Mouse (Mus musculus) forebrain, embryonic 10.5 days (tissue): ENCODE data around the gene Ttc7b. TPM values are rescaled to one million over a fixed set of nuclear protein-coding genes. Genes with fewer than 3 reads are reported as not detected.

ENCODE experiments used
- DNase-seq: peaks from one replicate; pipeline ENCODE4 v3.0.0-alpha.2; 2017; ENCODE audit warnings: low spot score; ENCODE audit errors: extremely low spot score
- H3K27ac ChIP-seq: fragments of 300-500 bp; sonication (generic); 2 replicates; pipeline ENCODE4 v1.5.1; 2016; ENCODE audit warnings: mild to moderate bottlenecking
- H3K27me3 ChIP-seq: fragments of 300-500 bp; sonication (generic); 2 replicates; pipeline ENCODE4 v1.6.1; 2016; ENCODE audit warnings: mild to moderate bottlenecking; ENCODE audit not compliant: poor library complexity, severe bottlenecking
- H3K36me3 ChIP-seq: fragments of 300-500 bp; sonication (generic); replicated peaks from 2 replicates; pipeline ENCODE4 v1.6.1; 2016; ENCODE audit warnings: mild to moderate bottlenecking, moderate library complexity
- H3K4me1 ChIP-seq: fragments of 300-500 bp; sonication (generic); 2 replicates; pipeline ENCODE4 v1.6.1; 2016
- H3K4me3 ChIP-seq: fragments of 300-500 bp; sonication (generic); 2 replicates; pipeline ENCODE4 v1.5.1; 2016; ENCODE audit warnings: mild to moderate bottlenecking, moderate library complexity
- H3K9me3 ChIP-seq: fragments of 300-500 bp; sonication (generic); 2 replicates; pipeline ENCODE4 v1.6.1; 2016; ENCODE audit warnings: mild to moderate bottlenecking, moderate library complexity
- WGBS: fragments of 180-500 bp; shearing (Covaris S2); methylation state at CpG from one replicate; pipeline ENCODE4 v1.1.7; 2016; 5-methylcytosine and 5-hydroxymethylcytosine counted together
- polyA plus RNA-seq: library from polyadenylated mRNA; unstranded; fragments of >200 nt; fragmentation: Nextera tagmentation; extraction: Ambion mirVana; gene quantifications from 2 replicates; pipeline ENCODE4 v1.2.1, GENCODE M21; 2016

The Ttc7b gene
- polyA plus RNA-seq, 1 experiment from 2014 or later, result 5.5 TPM

GRCm38 (mm10) chr12:100375801-100376200 is 144.8 kb downstream of the Ttc7b start:
- no peak overlapping the region for H3K27ac ChIP-seq
- H3K4me1 ChIP-seq, result no peaks in the 10 kb centered on the region
- no peak overlapping the region for H3K4me3 ChIP-seq
- H3K27me3 ChIP-seq, result no peaks in the 10 kb centered on the region
- H3K9me3 ChIP-seq, result no peaks in the 10 kb centered on the region
- H3K36me3 ChIP-seq, result peaks cover 52% of the 10 kb centered on the region
- no peak for DNase-seq
- 88% methylated on average over 8 of the region's 8 CpGs for WGBS

DNA sequence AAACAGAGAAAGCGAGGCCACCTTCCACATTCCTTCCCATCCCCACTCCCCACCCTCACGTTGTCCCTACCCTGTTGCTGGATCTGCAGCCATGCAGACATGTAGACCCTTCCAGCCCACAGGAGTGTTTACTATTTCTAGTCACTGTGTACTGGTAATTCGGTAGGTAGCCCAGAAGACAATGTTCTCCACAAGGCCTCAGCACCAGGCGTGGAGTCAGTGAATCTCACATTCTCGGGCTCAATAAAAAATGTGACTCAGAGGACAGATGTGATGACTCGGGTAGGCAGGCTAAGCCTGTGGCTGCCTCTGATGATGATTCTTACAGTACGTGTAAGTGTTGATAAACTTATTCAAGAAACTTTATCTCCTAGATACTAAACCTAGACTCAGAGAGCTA is 147.8 kb downstream of the Ttc7b start:
- Histone ChIP-seq H3K27me3 (no peaks in the 10 kb centered on the region), H3K36me3 (peaks cover 65% of the 10 kb centered on the region), H3K27ac (no peak overlapping the region), H3K4me1 (no peaks in the 10 kb centered on the region), H3K9me3 (no peaks in the 10 kb centered on the region), H3K4me3 (no peak overlapping the region)
- DNase-seq, result no peak
- WGBS, result 85% methylated on average over 7 of the region's 7 CpGs

- no peak for DNase-seq
- WGBS, result 94% methylated on average over 4 of the region's 4 CpGs
- no peak overlapping the region for H3K27ac ChIP-seq
- no peak overlapping the region for H3K4me3 ChIP-seq
- no peaks in the 10 kb centered on the region for H3K9me3 ChIP-seq
- H3K36me3 ChIP-seq, result peaks cover 69% of the 10 kb centered on the region
- no peaks in the 10 kb centered on the region for H3K4me1 ChIP-seq
- no peaks in the 10 kb centered on the region for H3K27me3 ChIP-seq
Observed at GRCm38 (mm10) chr12:100372015-100372414, 148.6 kb downstream of the Ttc7b start.

- 92% methylated on average over 2 of the region's 2 CpGs for WGBS
- no peak for DNase-seq
- H3K27me3 ChIP-seq, result no peaks in the 10 kb centered on the region
- H3K9me3 ChIP-seq, result no peaks in the 10 kb centered on the region
- no peak overlapping the region for H3K27ac ChIP-seq
- no peaks in the 10 kb centered on the region for H3K4me1 ChIP-seq
- no peak overlapping the region for H3K4me3 ChIP-seq
- peaks cover 72% of the 10 kb centered on the region for H3K36me3 ChIP-seq
Observed at GRCm38 (mm10) chr12:100369786-100370185, 150.8 kb downstream of the Ttc7b start.

- no peak for DNase-seq
- no peaks in the 10 kb centered on the region for H3K27me3 ChIP-seq
- peaks cover 72% of the 10 kb centered on the region for H3K36me3 ChIP-seq
- H3K9me3 ChIP-seq, result no peaks in the 10 kb centered on the region
- no peak overlapping the region for H3K4me3 ChIP-seq
- WGBS, result 77% methylated on average over 3 of the region's 3 CpGs
- no peaks in the 10 kb centered on the region for H3K4me1 ChIP-seq
- no peak overlapping the region for H3K27ac ChIP-seq
Observed at GRCm38 (mm10) chr12:100369220-100369619, 151.4 kb downstream of the Ttc7b start.

- 91% methylated on average over 12 of the region's 12 CpGs for WGBS
- H3K4me1 ChIP-seq, result no peaks in the 10 kb centered on the region
- peaks cover 53% of the 10 kb centered on the region for H3K36me3 ChIP-seq
- no peaks in the 10 kb centered on the region for H3K27me3 ChIP-seq
- H3K27ac ChIP-seq, result no peak overlapping the region
- no peaks in the 10 kb centered on the region for H3K9me3 ChIP-seq
- no peak overlapping the region for H3K4me3 ChIP-seq
- DNase-seq, result no peak
Observed at GRCm38 (mm10) chr12:100361330-100361729, 159.3 kb downstream of the Ttc7b start.

GRCm38 (mm10) chr12:100358040-100358620 is 162.5 kb downstream of the Ttc7b start:
- Histone ChIP-seq H3K27ac (no peak overlapping the region), H3K9me3 (no peaks in the 10 kb centered on the region), H3K4me1 (no peaks in the 10 kb centered on the region), H3K27me3 (no peaks in the 10 kb centered on the region), H3K36me3 (peaks cover 39% of the 10 kb centered on the region), H3K4me3 (no peak overlapping the region)
- 69% methylated on average over 6 of the region's 6 CpGs for WGBS
- DNase-seq, result no peak

- no peak overlapping the region for H3K27ac ChIP-seq
- WGBS, result 89% methylated on average over 7 of the region's 7 CpGs
- H3K4me1 ChIP-seq, result no peaks in the 10 kb centered on the region
- H3K4me3 ChIP-seq, result no peak overlapping the region
- H3K27me3 ChIP-seq, result no peaks in the 10 kb centered on the region
- no peaks in the 10 kb centered on the region for H3K9me3 ChIP-seq
- DNase-seq, result no peak
- peaks cover 44% of the 10 kb centered on the region for H3K36me3 ChIP-seq
Observed at GRCm38 (mm10) chr12:100356407-100356806, 164.2 kb downstream of the Ttc7b start.

- Histone ChIP-seq H3K9me3 (no peaks in the 10 kb centered on the region), H3K27me3 (no peaks in the 10 kb centered on the region), H3K27ac (no peak overlapping the region), H3K4me3 (no peak overlapping the region), H3K36me3 (peaks cover 46% of the 10 kb centered on the region), H3K4me1 (no peaks in the 10 kb centered on the region)
- DNase-seq, result no peak
- 76% methylated on average over 5 of the region's 5 CpGs for WGBS
Observed at GRCm38 (mm10) chr12:100355565-100355964, 165.1 kb downstream of the Ttc7b start.

- 85% methylated on average over 7 of the region's 7 CpGs for WGBS
- Histone ChIP-seq H3K36me3 (peaks cover 50% of the 10 kb centered on the region), H3K9me3 (no peaks in the 10 kb centered on the region), H3K27ac (no peak overlapping the region), H3K4me1 (no peaks in the 10 kb centered on the region), H3K27me3 (no peaks in the 10 kb centered on the region), H3K4me3 (no peak overlapping the region)
- no peak for DNase-seq
Observed at GRCm38 (mm10) chr12:100353954-100354353, 166.7 kb downstream of the Ttc7b start.

DNA sequence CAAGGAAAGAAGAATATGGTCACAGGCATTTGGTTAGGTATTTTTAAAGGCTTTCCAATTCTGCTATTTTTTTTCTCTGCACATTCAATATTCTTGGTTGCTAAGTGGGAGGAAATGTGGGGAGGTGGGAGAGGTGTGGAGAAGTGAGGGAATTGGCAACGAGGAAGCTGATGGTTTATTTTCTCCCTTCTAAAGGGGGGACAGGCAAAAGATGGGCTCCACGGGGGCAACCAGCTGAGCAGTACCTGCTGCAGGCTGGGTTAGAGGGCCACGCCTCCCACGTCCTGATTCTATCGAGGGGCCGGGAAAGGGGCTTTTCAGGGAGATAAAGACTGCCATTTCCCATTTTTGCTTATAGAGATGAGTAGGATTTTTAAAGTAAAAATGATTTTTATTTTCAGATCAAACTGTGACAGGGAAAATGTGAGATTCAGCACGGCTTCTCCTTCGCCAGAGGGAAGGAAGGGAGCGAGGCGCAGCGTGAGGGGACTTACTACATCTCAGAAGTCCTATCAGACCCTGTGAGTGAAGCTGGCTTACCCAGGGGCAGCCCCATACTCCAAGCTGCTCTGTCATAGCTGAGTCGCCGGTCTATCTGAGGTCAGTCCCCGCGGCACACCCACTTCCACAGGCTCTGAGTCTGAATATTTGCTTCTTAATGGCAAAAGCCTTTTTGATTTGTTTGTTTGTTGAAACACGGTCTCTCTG is 167.4 kb downstream of the Ttc7b start:
- H3K27ac ChIP-seq, result no peak overlapping the region
- 89% methylated on average over 16 of the region's 16 CpGs for WGBS
- H3K9me3 ChIP-seq, result no peaks in the 10 kb centered on the region
- no peak for DNase-seq
- H3K4me1 ChIP-seq, result no peaks in the 10 kb centered on the region
- no peaks in the 10 kb centered on the region for H3K27me3 ChIP-seq
- H3K4me3 ChIP-seq, result no peak overlapping the region
- H3K36me3 ChIP-seq, result peaks cover 53% of the 10 kb centered on the region

GRCm38 (mm10) chr12:100352094-100352493 is 168.5 kb downstream of the Ttc7b start:
- Histone ChIP-seq H3K36me3 (peaks cover 50% of the 10 kb centered on the region), H3K4me1 (no peaks in the 10 kb centered on the region), H3K9me3 (no peaks in the 10 kb centered on the region), H3K4me3 (no peak overlapping the region), H3K27ac (no peak overlapping the region), H3K27me3 (no peaks in the 10 kb centered on the region)
- no peak for DNase-seq
- 80% methylated on average over 6 of the region's 6 CpGs for WGBS

DNA sequence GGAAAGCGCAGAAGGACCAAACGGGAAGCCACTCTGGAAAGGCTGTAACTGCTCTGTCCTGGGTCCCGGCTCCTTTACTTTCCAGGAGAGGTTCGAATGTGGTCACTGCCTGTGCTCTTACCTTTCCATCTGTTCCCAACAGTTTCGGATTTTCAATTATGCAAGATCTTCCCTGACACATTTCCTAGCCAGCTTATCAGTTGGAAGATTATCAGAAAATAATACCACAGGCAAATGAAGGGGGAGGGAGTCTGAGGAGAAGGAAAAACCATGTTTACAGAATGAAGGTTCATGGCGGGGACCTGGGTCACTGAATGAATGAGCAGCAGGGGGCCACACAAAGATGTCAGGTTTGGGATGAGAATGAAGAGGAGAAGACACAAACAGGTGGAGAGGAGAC is 177.1 kb downstream of the Ttc7b start:
- Histone ChIP-seq H3K27me3 (no peaks in the 10 kb centered on the region), H3K4me1 (peaks cover 25% of the 10 kb centered on the region), H3K27ac (no peak overlapping the region), H3K9me3 (no peaks in the 10 kb centered on the region), H3K36me3 (peaks cover 39% of the 10 kb centered on the region), H3K4me3 (no peak overlapping the region)
- DNase-seq, result no peak
- WGBS, result 73% methylated on average over 6 of the region's 6 CpGs
